Mouse (Mus musculus) cortical plate, adult 2 months (tissue): ENCODE data around the gene Gng12. TPM values are rescaled to one million over a fixed set of nuclear protein-coding genes. Genes with fewer than 3 reads are reported as not detected.
A peak's percentile ranks its signal among the peaks of the same experiment; 100 is the strongest.

ENCODE experiments used
- H3K27ac ChIP-seq: fragments of 200-500 bp; 2 replicates; pipeline ENCODE4 v1.5.1; 2012; ENCODE audit warnings: low read length, control low read depth, inconsistent platforms; ENCODE audit not compliant: insufficient read depth
- H3K4me1 ChIP-seq: fragments of 200-500 bp; 2 replicates; pipeline ENCODE4 v1.6.1; 2011; ENCODE audit warnings: low read length; ENCODE audit not compliant: control insufficient read depth, insufficient read depth
- H3K4me3 ChIP-seq: fragments of 200-500 bp; 2 replicates; pipeline ENCODE4 v1.5.1; 2011; ENCODE audit warnings: mild to moderate bottlenecking, low read length, control low read depth; ENCODE audit not compliant: insufficient read depth
- CTCF ChIP-seq: fragments of 200-500 bp; IDR thresholded peaks from 2 replicates; pipeline ENCODE4 v1.5.1; 2011; ENCODE audit warnings: mild to moderate bottlenecking, control low read depth, low read length; ENCODE audit not compliant: insufficient read depth; ENCODE audit errors: extremely low read depth
- POLR2A ChIP-seq: fragments of 200-500 bp; IDR thresholded peaks from 2 replicates; pipeline ENCODE4 v1.6.1; 2011; ENCODE audit warnings: mild to moderate bottlenecking, low read length, control low read depth; ENCODE audit not compliant: insufficient read depth; ENCODE audit errors: extremely low read depth
- polyA plus RNA-seq: library from polyadenylated mRNA; depleted of rRNA; stranded (reverse); fragments of >200 nt; gene quantifications from 2 replicates; pipeline ENCODE4 v1.2.3, GENCODE M21; 2012

Gene Gng12
- polyA plus RNA-seq, 1 experiment, result 58.7 TPM

GRCm38 (mm10) chr6:67033604-67034003, 137.4 kb downstream of the Gng12 start:
- no peaks in the 10 kb centered on the region for H3K4me1 ChIP-seq
- TF ChIP-seq POLR2A (no peak), CTCF (no peak)
- H3K4me3 ChIP-seq, result no peak overlapping the region
- H3K27ac ChIP-seq, result no peak overlapping the region

DNA sequence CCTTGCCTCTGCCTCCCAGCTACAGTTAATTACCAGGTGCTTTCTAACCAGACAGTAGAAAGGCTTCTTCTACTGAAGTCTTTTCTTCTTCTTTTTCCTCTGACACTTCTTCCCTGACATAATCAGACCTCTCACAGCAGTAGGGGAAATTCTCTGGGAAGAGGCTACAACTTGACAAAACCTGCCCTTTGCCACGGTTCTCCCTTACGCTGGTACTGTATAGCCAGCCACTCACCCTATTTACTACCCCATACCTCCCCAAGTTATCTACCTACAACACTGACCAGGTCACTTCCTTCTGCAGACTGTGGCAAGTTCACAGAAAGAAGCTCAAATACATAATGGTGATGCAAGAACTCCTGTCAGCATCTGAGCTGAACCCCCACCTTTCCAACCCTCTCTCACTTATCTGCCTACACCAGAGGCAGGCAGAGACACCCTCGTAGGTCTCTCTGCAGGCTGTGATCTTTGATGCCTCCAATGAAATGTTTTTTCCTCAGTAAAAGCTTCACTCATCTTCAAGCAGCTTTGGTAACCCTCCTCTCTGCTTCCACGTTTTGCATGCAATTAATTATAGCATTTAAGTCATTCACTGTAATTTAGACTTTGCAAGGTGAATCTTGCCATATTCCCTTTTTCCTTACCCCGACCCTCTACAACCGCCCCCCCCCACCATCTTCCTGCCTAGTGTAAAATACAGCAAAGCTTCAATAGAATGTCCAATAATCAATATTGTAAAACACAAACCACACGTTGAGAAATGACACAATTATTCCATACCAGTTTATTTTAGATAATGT, 138.3 kb downstream of the Gng12 start:
- no peaks in the 10 kb centered on the region for H3K4me1 ChIP-seq
- no peak overlapping the region for H3K4me3 ChIP-seq
- TF ChIP-seq POLR2A, result no peak
- no peak for TF ChIP-seq CTCF
- no peak overlapping the region for H3K27ac ChIP-seq

GRCm38 (mm10) chr6:67035388-67036299, 139.4 kb downstream of the Gng12 start:
- H3K4me1 ChIP-seq, result no peaks in the 10 kb centered on the region
- TF ChIP-seq POLR2A (no peak), CTCF (no peak)
- peak overlapping the region; percentile 89 for H3K4me3 ChIP-seq
- H3K27ac ChIP-seq, result no peak overlapping the region

- TF ChIP-seq POLR2A (0 out of 2 replicates have a peak, but pooled peaks have one; percentile 18), CTCF (peak; percentile 40)
- Histone ChIP-seq H3K4me3 (peak overlapping the region; percentile 89), H3K4me1 (no peaks in the 10 kb centered on the region), H3K27ac (peak overlapping the region; percentile 26; the same call in 1 of the 2 replicates)
Observed at GRCm38 (mm10) chr6:67036356-67036811, 140.2 kb downstream of the Gng12 start.

- Histone ChIP-seq H3K4me3 (peak within 1 kb of the TSS; percentile 89), H3K27ac (peak within 1 kb of the TSS; percentile 41; the same call in 1 of the 2 replicates), H3K4me1 (no peaks in the 10 kb centered on the region)
- TF ChIP-seq CTCF (no peak), POLR2A (peak; percentile 77)
Observed at GRCm38 (mm10) chr6:67036837-67037628, 140.8 kb downstream of the Gng12 start, which contains the start of gene Gadd45a. Gene Gadd45a (minus strand): TSS chr6:67037457.

GRCm38 (mm10) chr6:67038964-67039363, 142.8 kb downstream of the Gng12 start:
- Histone ChIP-seq H3K4me3 (no peak overlapping the region), H3K4me1 (no peaks in the 10 kb centered on the region), H3K27ac (no peak overlapping the region)
- TF ChIP-seq CTCF (no peak), POLR2A (no peak)

DNA sequence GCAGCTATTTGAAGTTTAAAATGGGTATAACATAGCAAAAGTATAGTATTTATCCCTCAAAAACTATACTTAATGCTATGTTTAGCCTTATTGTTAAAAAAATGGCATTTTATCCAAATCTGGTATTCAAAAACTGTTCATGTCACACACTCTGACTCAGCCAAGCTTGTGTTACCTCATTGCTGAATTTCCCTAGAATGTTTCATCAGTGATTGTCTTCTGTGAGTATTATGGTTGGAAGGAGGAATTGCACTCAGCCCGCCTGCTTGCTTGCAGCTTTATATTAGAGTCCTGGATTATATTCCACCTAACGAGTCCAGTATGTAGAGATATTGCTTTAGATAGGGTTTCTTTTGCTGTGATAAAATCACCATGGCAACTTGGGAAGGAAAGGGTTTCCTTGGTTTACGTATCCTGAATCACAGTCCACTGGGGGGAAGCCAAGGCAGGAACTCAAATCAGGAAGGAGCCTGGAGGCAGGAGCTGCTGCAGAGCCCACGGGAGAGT, 144.8 kb downstream of the Gng12 start:
- Histone ChIP-seq H3K27ac (no peak overlapping the region), H3K4me1 (no peaks in the 10 kb centered on the region), H3K4me3 (no peak overlapping the region)
- no peak for TF ChIP-seq POLR2A
- no peak for TF ChIP-seq CTCF

GRCm38 (mm10) chr6:67045424-67045823, 149.2 kb downstream of the Gng12 start:
- H3K27ac ChIP-seq, result no peak overlapping the region

More at GRCm38 (mm10) chr6:67045424-67045823, 149.2 kb downstream of the Gng12 start:
- TF ChIP-seq POLR2A, result no peak
- TF ChIP-seq CTCF, result no peak
- Histone ChIP-seq H3K4me3 (no peak overlapping the region), H3K4me1 (no peaks in the 10 kb centered on the region)
